Mouse (Mus musculus) ES-CJ7 (cell line): ENCODE measurements around the gene Chaf1a.
"Not testable (repeated sequence)": the region's sequence is repeated elsewhere in the genome, so short reads cannot be mapped to it uniquely, and the experiment has no call there.

ENCODE experiments used
- DNase-seq: peaks from one replicate; pipeline ENCODE4 v3.0.0; 2011; ENCODE audit warnings: low read depth, low spot score

Chaf1a gene

GRCm38 (mm10) chr17:56038583-56039261 lies 1.5 kb upstream of the Chaf1a start:
- no peak for DNase-seq

GRCm38 (mm10) chr17:56039345-56039744 lies 894 bp upstream of the Chaf1a start:
- DNase-seq = no peak

GRCm38 (mm10) chr17:56040857-56041163 lies 571 bp downstream of the Chaf1a start:
- peak; percentile 28 for DNase-seq

GRCm38 (mm10) chr17:56051369-56051768 lies 11.1 kb downstream of the Chaf1a start:
- no peak for DNase-seq

- DNase-seq = no peak
These were observed 14.7 kb downstream of the Chaf1a start for GRCm38 (mm10) chr17:56054938-56055337.

GRCm38 (mm10) chr17:56055945-56056678 lies 15.9 kb downstream of the Chaf1a start:
- DNase-seq = no peak

GRCm38 (mm10) chr17:56057381-56058120 lies 17.3 kb downstream of the Chaf1a start:
- no peak for DNase-seq

GRCm38 (mm10) chr17:56062081-56062480 lies 21.8 kb downstream of the Chaf1a start:
- no peak for DNase-seq

- DNase-seq = not testable (repeated sequence)
These were observed 25.5 kb downstream of the Chaf1a start for GRCm38 (mm10) chr17:56065715-56066114.

GRCm38 (mm10) chr17:56066451-56066850 lies 26.2 kb downstream of the Chaf1a start:
- no peak for DNase-seq

- no peak for DNase-seq
These were observed 28.8 kb downstream of the Chaf1a start for GRCm38 (mm10) chr17:56069066-56069465.

GRCm38 (mm10) chr17:56071126-56071525 lies 30.9 kb downstream of the Chaf1a start:
- no peak for DNase-seq

GRCm38 (mm10) chr17:56072243-56072642 lies 32.0 kb downstream of the Chaf1a start:
- DNase-seq = no peak

GRCm38 (mm10) chr17:56074097-56074826 lies 34.0 kb downstream of the Chaf1a start:
- DNase-seq = peak; percentile 91

- DNase-seq = peak; percentile 98
These were observed 34.6 kb downstream of the Chaf1a start, which contains the start of gene Ubxn6 for GRCm38 (mm10) chr17:56074827-56075208. Ubxn6 (minus strand) TSS chr17:56075028.

GRCm38 (mm10) chr17:56077523-56077922 lies 37.3 kb downstream of the Chaf1a start:
- DNase-seq = no peak

- DNase-seq = not testable (repeated sequence)
These were observed 38.1 kb downstream of the Chaf1a start for GRCm38 (mm10) chr17:56078361-56078760.

- DNase-seq = peak; percentile 100
These were observed 38.9 kb downstream of the Chaf1a start, which contains the start of gene Hdgfl2 for GRCm38 (mm10) chr17:56078880-56079795. Hdgfl2 (plus strand) TSS chr17:56079634.

GRCm38 (mm10) chr17:56079921-56080320 lies 39.7 kb downstream of the Chaf1a start:
- no peak for DNase-seq

- DNase-seq = peak; percentile 94
These were observed 40.7 kb downstream of the Chaf1a start for GRCm38 (mm10) chr17:56080781-56081585.
